Mouse (Mus musculus) olfactory bulb, adult 2 months (tissue): ENCODE results near the gene Smok3b. TPM values are rescaled to one million over a fixed set of nuclear protein-coding genes. Genes with fewer than 3 reads are reported as not detected.

Experiments used
- H3K27ac ChIP-seq: fragments of 200-500 bp; 2 replicates; pipeline ENCODE4 v1.5.1; 2012; ENCODE audit warnings: low read depth, low read length; ENCODE audit not compliant: insufficient read depth
- H3K4me1 ChIP-seq: fragments of 200-500 bp; 2 replicates; pipeline ENCODE4 v1.6.1; 2012; ENCODE audit warnings: low read length; ENCODE audit not compliant: control insufficient read depth, insufficient read depth
- H3K4me3 ChIP-seq: fragments of 200-500 bp; 2 replicates; pipeline ENCODE4 v1.5.1; 2012; ENCODE audit warnings: mild to moderate bottlenecking, low read depth, low read length, moderate library complexity; ENCODE audit not compliant: insufficient read depth
- CTCF ChIP-seq: fragments of 200-500 bp; IDR thresholded peaks from 2 replicates; pipeline ENCODE4 v1.5.1; 2012; ENCODE audit warnings: low read depth, mild to moderate bottlenecking, low read length, moderate library complexity; ENCODE audit not compliant: insufficient read depth
- POLR2A ChIP-seq: fragments of 200-500 bp; IDR thresholded peaks from 2 replicates; pipeline ENCODE4 v1.6.1; 2012; ENCODE audit warnings: mild to moderate bottlenecking, low read depth, low read length, moderate library complexity; ENCODE audit not compliant: insufficient read depth
- WGBS: fragments of 180-500 bp; shearing (Covaris S2); methylation state at CpG from one replicate; pipeline ENCODE4 v1.1.7; 2018; 5-methylcytosine and 5-hydroxymethylcytosine counted together
- polyA plus RNA-seq: library from polyadenylated mRNA; stranded (reverse); fragments of >200 nt; gene quantifications from 2 replicates; pipeline ENCODE4 v1.2.4, GENCODE M21; 2012; ENCODE audit warnings: low replicate concordance; ENCODE audit not compliant: missing spikeins, insufficient read depth, insufficient read length

The Smok3b gene
- polyA plus RNA-seq, 1 experiment = not detected

- 83% methylated on average over 5 of the region's 5 CpGs for WGBS
- no peak for TF ChIP-seq CTCF
- Histone ChIP-seq H3K4me3 (no peak overlapping the region), H3K27ac (no peak overlapping the region), H3K4me1 (no peaks in the 10 kb centered on the region)
Observed at GRCm38 (mm10) chr5:138090737-138091136, 69.5 kb downstream of the Smok3b start.

- Histone ChIP-seq H3K4me3 (no peak overlapping the region), H3K4me1 (no peaks in the 10 kb centered on the region), H3K27ac (no peak overlapping the region)
- 90% methylated on average over 4 of the region's 4 CpGs for WGBS
- no peak for TF ChIP-seq POLR2A
- no peak for TF ChIP-seq CTCF
Observed at GRCm38 (mm10) chr5:138092771-138093170, 71.5 kb downstream of the Smok3b start.

DNA sequence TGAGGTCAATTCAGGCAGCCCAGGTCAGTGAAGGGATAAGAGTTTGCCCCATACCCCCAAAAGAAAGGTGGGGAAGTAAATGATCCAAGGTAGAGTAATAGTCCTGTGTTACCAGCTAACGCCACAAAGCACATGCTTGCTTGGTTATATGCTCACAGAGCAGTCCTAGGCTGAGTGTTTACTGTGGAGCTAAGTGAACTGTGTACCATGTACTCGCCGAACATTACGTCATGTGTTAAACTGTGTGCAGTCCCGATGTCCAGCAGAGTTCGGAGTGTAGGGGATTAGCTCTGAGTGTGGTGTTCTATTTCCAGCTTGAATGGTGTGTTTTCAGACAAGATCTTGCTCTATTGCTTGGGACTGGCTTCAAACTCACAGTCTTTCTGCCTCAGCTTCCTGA lies 73.2 kb downstream of the Smok3b start:
- H3K4me1 ChIP-seq = no peaks in the 10 kb centered on the region
- no peak overlapping the region for H3K27ac ChIP-seq
- 95% methylated on average over 6 of the region's 6 CpGs for WGBS
- TF ChIP-seq POLR2A (no peak), CTCF (no peak)
- H3K4me3 ChIP-seq = no peak overlapping the region

Other genes with a start within 250 kb of the Smok3b start
- not detected in 2 replicates for gene Ppp1r35, start 242.6 kb upstream of the Smok3b start, polyA plus RNA-seq
- gene Mepce, start 233.8 kb upstream of the Smok3b start, polyA plus RNA-seq = not detected in 2 replicates
- gene Zcwpw1, start 233.6 kb upstream of the Smok3b start, polyA plus RNA-seq = not detected in 2 replicates
- not detected in 2 replicates for gene Pilra, start 185.1 kb upstream of the Smok3b start, polyA plus RNA-seq
- gene Pilrb1, start 163.3 kb upstream of the Smok3b start, polyA plus RNA-seq = not detected in 2 replicates
- gene Pilrb2, start 149.6 kb upstream of the Smok3b start, polyA plus RNA-seq = not detected in 2 replicates
- gene Cyp3a13, start 99.8 kb upstream of the Smok3b start, polyA plus RNA-seq = not detected in 2 replicates
- not detected in 2 replicates for gene Gjc3, start 58.3 kb upstream of the Smok3b start, polyA plus RNA-seq
- gene Azgp1, start 39.9 kb upstream of the Smok3b start, polyA plus RNA-seq = not detected in 2 replicates
- gene Smok3a, start 168 bp upstream of the Smok3b start, polyA plus RNA-seq = not detected in 2 replicates
- gene Smok3c, start 31.8 kb downstream of the Smok3b start, polyA plus RNA-seq = not detected in 2 replicates
- gene Zkscan1, start 63.7 kb downstream of the Smok3b start, polyA plus RNA-seq = not detected in 2 replicates
- not detected in 2 replicates for gene Zscan21, start 95.5 kb downstream of the Smok3b start, polyA plus RNA-seq
- gene Zfp113, start 134.3 kb downstream of the Smok3b start, polyA plus RNA-seq = not detected in 2 replicates
- gene Cops6, start 139.6 kb downstream of the Smok3b start, polyA plus RNA-seq = not detected in 2 replicates
- not detected in 2 replicates for gene Ap4m1, start 150.6 kb downstream of the Smok3b start, polyA plus RNA-seq
- not detected in 2 replicates for gene Mcm7, start 151.0 kb downstream of the Smok3b start, polyA plus RNA-seq
- gene Taf6, start 166.0 kb downstream of the Smok3b start, polyA plus RNA-seq = not detected in 2 replicates
- gene Cnpy4, start 166.1 kb downstream of the Smok3b start, polyA plus RNA-seq = 309 TPM in 1 of 2 replicates, not detected in the other
- gene Mblac1, start 172.9 kb downstream of the Smok3b start, polyA plus RNA-seq = not detected in 2 replicates
- not detected in 2 replicates for gene Nxpe5, start 204.5 kb downstream of the Smok3b start, polyA plus RNA-seq
- gene Lamtor4, start 234.1 kb downstream of the Smok3b start, polyA plus RNA-seq = not detected in 2 replicates
- gene BC037034, start 242.6 kb downstream of the Smok3b start, polyA plus RNA-seq = 185 TPM in 1 of 2 replicates, not detected in the other